Mouse (Mus musculus): ENCODE measurements around the gene Gm20388. TPM values are rescaled to one million over a fixed set of nuclear protein-coding genes. Genes with fewer than 3 reads are reported as not detected.

Gm20388 gene
- polyA plus RNA-seq, 1 experiment from 2014 or later, result not detected

GRCm38 (mm10) chr8:120164026-120164425, 253.4 kb downstream of the Gm20388 start:
- WGBS, result 89% methylated on average over 5 of the region's 5 CpGs
- no peak overlapping the region for H3K27ac ChIP-seq
- H3K4me2 ChIP-seq (replicated peaks), result no peak overlapping the region
- ATAC-seq (ENCODE audit: low FRiP score) (no peak), DNase-seq (ENCODE audit: low spot score) (no peak)
- no peaks in the 10 kb centered on the region for H3K27me3 ChIP-seq (ENCODE audit: control insufficient read depth, insufficient read depth, low read length)
- H3K4me3 ChIP-seq (replicated peaks; ENCODE audit: low read length), result no peak overlapping the region
- no peaks in the 10 kb centered on the region; the same call in 1 of the 2 replicates for H3K36me3 ChIP-seq (replicated peaks; ENCODE audit: control insufficient read depth, insufficient read depth)
- peaks cover 12% of the 10 kb centered on the region; the same call in 1 of the 2 replicates for H3K4me1 ChIP-seq (replicated peaks; ENCODE audit: control insufficient read depth, insufficient read depth, low read length)
- H3K9me3 ChIP-seq (ENCODE audit: control insufficient read depth, low read length), result no peaks in the 10 kb centered on the region
- no peak overlapping the region for H3K9ac ChIP-seq

GRCm38 (mm10) chr8:120167136-120167535, 256.5 kb downstream of the Gm20388 start:
- Histone ChIP-seq H3K9me3 (ENCODE audit: control insufficient read depth, low read length) (no peaks in the 10 kb centered on the region), H3K4me1 (replicated peaks; ENCODE audit: control insufficient read depth, insufficient read depth, low read length) (peaks cover 12% of the 10 kb centered on the region; the same call in 1 of the 2 replicates), H3K27ac (no peak overlapping the region), H3K36me3 (replicated peaks; ENCODE audit: control insufficient read depth, insufficient read depth) (no peaks in the 10 kb centered on the region), H3K27me3 (ENCODE audit: control insufficient read depth, insufficient read depth, low read length) (no peaks in the 10 kb centered on the region), H3K4me2 (replicated peaks) (no peak overlapping the region), H3K9ac (no peak overlapping the region), H3K4me3 (replicated peaks; ENCODE audit: low read length) (no peak overlapping the region)
- WGBS, result 89% methylated on average over 8 of the region's 8 CpGs
- ATAC-seq (ENCODE audit: low FRiP score), result no peak
- no peak for DNase-seq (ENCODE audit: low spot score)

DNA sequence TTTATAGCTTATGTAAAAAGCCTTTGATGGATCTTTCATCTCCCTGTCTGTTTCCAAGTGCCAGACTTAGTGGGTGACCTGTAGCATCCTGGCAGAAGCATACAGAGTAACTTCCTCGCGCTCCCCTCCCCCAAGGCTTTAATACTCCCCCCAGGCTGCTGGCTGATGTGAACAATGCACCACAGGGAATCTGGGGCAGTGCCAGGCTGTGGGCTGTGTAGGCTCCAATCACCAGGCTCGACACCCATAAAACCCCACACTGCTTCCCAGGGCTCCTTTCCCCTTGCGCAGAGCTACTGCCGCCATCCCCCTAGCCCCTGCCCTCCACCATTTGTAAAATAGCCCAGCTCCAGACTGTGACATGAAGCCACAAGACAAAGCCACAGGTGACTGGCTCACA, 257.2 kb downstream of the Gm20388 start:
- 22% methylated on average over 5 of the region's 5 CpGs for WGBS
- Histone ChIP-seq H3K9me3 (ENCODE audit: control insufficient read depth, low read length) (no peaks in the 10 kb centered on the region), H3K9ac (no peak overlapping the region), H3K4me3 (replicated peaks; ENCODE audit: low read length) (no peak overlapping the region), H3K27ac (no peak overlapping the region), H3K4me2 (replicated peaks) (no peak overlapping the region), H3K36me3 (replicated peaks; ENCODE audit: control insufficient read depth, insufficient read depth) (no peaks in the 10 kb centered on the region), H3K4me1 (replicated peaks; ENCODE audit: control insufficient read depth, insufficient read depth, low read length) (peaks cover 12% of the 10 kb centered on the region; the same call in 1 of the 2 replicates), H3K27me3 (ENCODE audit: control insufficient read depth, insufficient read depth, low read length) (no peaks in the 10 kb centered on the region)
- DNase-seq (ENCODE audit: low spot score) (no peak), ATAC-seq (ENCODE audit: low FRiP score) (peak; percentile 49; the same call in 1 of the 2 replicates)

DNA sequence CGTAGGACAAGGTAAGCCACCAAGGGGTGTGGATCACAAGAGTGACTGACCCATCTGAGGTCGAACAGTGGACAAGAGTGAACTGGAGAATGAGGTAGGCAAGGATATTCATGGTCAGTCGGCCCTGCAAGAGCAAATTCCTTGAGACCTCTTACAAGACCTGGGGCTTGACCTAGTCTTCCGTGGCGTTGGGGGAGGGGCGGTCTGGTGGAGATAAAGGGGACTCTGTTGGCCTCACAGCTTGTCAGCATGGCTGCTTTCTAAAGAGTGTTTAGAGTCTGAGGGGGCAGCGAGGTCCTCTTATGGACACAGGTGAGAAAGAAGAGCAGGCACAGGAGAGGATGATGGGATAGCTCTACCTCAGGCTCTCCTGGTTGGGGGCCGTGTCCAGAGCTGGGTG, 258.5 kb downstream of the Gm20388 start:
- Histone ChIP-seq H3K4me1 (replicated peaks; ENCODE audit: control insufficient read depth, insufficient read depth, low read length) (peaks cover 12% of the 10 kb centered on the region; the same call in 1 of the 2 replicates), H3K9me3 (ENCODE audit: control insufficient read depth, low read length) (no peaks in the 10 kb centered on the region), H3K27me3 (ENCODE audit: control insufficient read depth, insufficient read depth, low read length) (peaks cover under 1% of the 10 kb centered on the region; the same call in 1 of the 2 replicates), H3K27ac (no peak overlapping the region), H3K4me2 (replicated peaks) (no peak overlapping the region), H3K4me3 (replicated peaks; ENCODE audit: low read length) (no peak overlapping the region), H3K36me3 (replicated peaks; ENCODE audit: control insufficient read depth, insufficient read depth) (no peaks in the 10 kb centered on the region), H3K9ac (no peak overlapping the region)
- DNase-seq (ENCODE audit: low spot score), result no peak
- WGBS, result 42% methylated on average over 8 of the region's 8 CpGs
- no peak for ATAC-seq (ENCODE audit: low FRiP score)

GRCm38 (mm10) chr8:120173195-120173594, 262.6 kb downstream of the Gm20388 start:
- Histone ChIP-seq H3K9me3 (ENCODE audit: control insufficient read depth, low read length) (no peaks in the 10 kb centered on the region), H3K4me2 (replicated peaks) (no peak overlapping the region), H3K9ac (no peak overlapping the region), H3K4me3 (replicated peaks; ENCODE audit: low read length) (no peak overlapping the region), H3K36me3 (replicated peaks; ENCODE audit: control insufficient read depth, insufficient read depth) (no peaks in the 10 kb centered on the region), H3K27me3 (ENCODE audit: control insufficient read depth, insufficient read depth, low read length) (peaks cover 8% of the 10 kb centered on the region), H3K27ac (no peak overlapping the region), H3K4me1 (replicated peaks; ENCODE audit: control insufficient read depth, insufficient read depth, low read length) (peaks cover 25% of the 10 kb centered on the region)
- DNase-seq (ENCODE audit: low spot score), result no peak
- ATAC-seq (ENCODE audit: low FRiP score), result no peak
- WGBS, result 86% methylated on average over 1 of the region's 1 CpGs

DNA sequence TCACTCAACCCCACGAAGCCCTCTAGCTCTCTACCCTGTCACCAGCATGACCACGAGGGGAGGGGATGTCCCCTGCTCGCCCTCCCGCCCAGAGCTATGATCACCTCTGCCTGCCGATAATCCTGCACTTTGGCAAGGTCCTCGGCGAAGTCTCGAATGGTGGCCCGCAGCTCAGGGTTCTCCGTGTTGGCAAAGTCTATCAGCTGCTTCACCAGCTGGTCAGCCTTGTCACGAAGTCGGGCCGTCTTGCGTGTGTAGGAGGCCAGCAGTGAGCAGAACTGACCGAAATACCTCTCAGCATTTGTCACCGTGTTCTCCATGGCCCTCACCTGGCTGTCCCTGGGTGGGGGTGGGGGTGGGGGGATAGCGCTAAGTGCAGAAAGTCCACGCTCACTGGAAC, 264.0 kb downstream of the Gm20388 start:
- no peak overlapping the region for H3K27ac ChIP-seq
- no peak overlapping the region for H3K4me2 ChIP-seq (replicated peaks)
- DNase-seq (ENCODE audit: low spot score) (no peak), ATAC-seq (ENCODE audit: low FRiP score) (no peak)
- H3K36me3 ChIP-seq (replicated peaks; ENCODE audit: control insufficient read depth, insufficient read depth), result no peaks in the 10 kb centered on the region
- H3K9ac ChIP-seq, result no peak overlapping the region
- peaks cover 8% of the 10 kb centered on the region for H3K27me3 ChIP-seq (ENCODE audit: control insufficient read depth, insufficient read depth, low read length)
- peaks cover 31% of the 10 kb centered on the region for H3K4me1 ChIP-seq (replicated peaks; ENCODE audit: control insufficient read depth, insufficient read depth, low read length)
- 31% methylated on average over 17 of the region's 18 CpGs for WGBS
- no peaks in the 10 kb centered on the region for H3K9me3 ChIP-seq (ENCODE audit: control insufficient read depth, low read length)
- H3K4me3 ChIP-seq (replicated peaks; ENCODE audit: low read length), result no peak overlapping the region

GRCm38 (mm10) chr8:120176605-120177004, 266.0 kb downstream of the Gm20388 start:
- H3K4me1 ChIP-seq (replicated peaks; ENCODE audit: control insufficient read depth, insufficient read depth, low read length), result peaks cover 31% of the 10 kb centered on the region
- 13% methylated on average over 4 of the region's 4 CpGs for WGBS
- no peaks in the 10 kb centered on the region for H3K9me3 ChIP-seq (ENCODE audit: control insufficient read depth, low read length)
- peaks cover 8% of the 10 kb centered on the region for H3K27me3 ChIP-seq (ENCODE audit: control insufficient read depth, insufficient read depth, low read length)
- peak overlapping the region; percentile 37; the same call in 1 of the 2 replicates for H3K4me2 ChIP-seq (replicated peaks)
- no peak overlapping the region for H3K4me3 ChIP-seq (replicated peaks; ENCODE audit: low read length)
- ATAC-seq (ENCODE audit: low FRiP score) (no peak), DNase-seq (ENCODE audit: low spot score) (no peak)
- H3K9ac ChIP-seq, result peak overlapping the region; percentile 41
- H3K36me3 ChIP-seq (replicated peaks; ENCODE audit: control insufficient read depth, insufficient read depth), result no peaks in the 10 kb centered on the region
- H3K27ac ChIP-seq, result peak overlapping the region; percentile 84

- ATAC-seq (ENCODE audit: low FRiP score) (peak; percentile 82), DNase-seq (ENCODE audit: low spot score) (peak; percentile 82)
- H3K4me2 ChIP-seq (replicated peaks), result peak within 1 kb of the TSS; percentile 37
- no peaks in the 10 kb centered on the region for H3K9me3 ChIP-seq (ENCODE audit: control insufficient read depth, low read length)
- no peak within 1 kb of the TSS for H3K4me3 ChIP-seq (replicated peaks; ENCODE audit: low read length)
- H3K36me3 ChIP-seq (replicated peaks; ENCODE audit: control insufficient read depth, insufficient read depth), result no peaks in the 10 kb centered on the region
- peak within 1 kb of the TSS; percentile 41 for H3K9ac ChIP-seq
- peaks cover 8% of the 10 kb centered on the region for H3K27me3 ChIP-seq (ENCODE audit: control insufficient read depth, insufficient read depth, low read length)
- peaks cover 31% of the 10 kb centered on the region for H3K4me1 ChIP-seq (replicated peaks; ENCODE audit: control insufficient read depth, insufficient read depth, low read length)
- H3K27ac ChIP-seq, result peak within 1 kb of the TSS; percentile 84
- WGBS, result under 1% methylated on average over 22 of the region's 26 CpGs
Measured at GRCm38 (mm10) chr8:120177318-120178123, 266.9 kb downstream of the Gm20388 start, which contains the start of gene Fam92b. Gene Fam92b (minus strand): TSS chr8:120177466.

DNA sequence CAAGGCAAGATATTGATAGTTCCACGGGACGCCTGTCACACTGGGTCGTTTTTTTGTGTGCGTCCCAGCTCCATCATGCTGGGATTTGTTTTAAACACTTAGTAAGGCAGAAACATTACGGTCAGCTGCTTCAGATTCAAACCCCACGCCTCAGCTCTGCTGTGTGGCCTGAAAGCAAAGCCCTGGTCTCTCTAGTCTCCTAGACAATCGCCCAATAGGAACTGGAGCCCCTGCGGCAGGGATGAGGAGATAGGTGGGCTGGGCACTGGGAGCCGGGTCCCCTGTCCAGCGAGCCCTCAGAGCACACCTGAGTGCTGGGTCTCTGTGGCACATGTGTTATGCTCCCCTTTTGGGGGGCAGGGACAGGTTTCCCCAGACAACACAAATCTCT, 267.5 kb downstream of the Gm20388 start:
- H3K9ac ChIP-seq, result peak overlapping the region; percentile 30; the same call in 1 of the 2 replicates
- peak overlapping the region; percentile 37 for H3K4me2 ChIP-seq (replicated peaks)
- no peak overlapping the region for H3K4me3 ChIP-seq (replicated peaks; ENCODE audit: low read length)
- 0 out of 2 replicates have a peak overlapping the region, but pooled peaks have one; percentile 84 for H3K27ac ChIP-seq
- H3K36me3 ChIP-seq (replicated peaks; ENCODE audit: control insufficient read depth, insufficient read depth), result no peaks in the 10 kb centered on the region
- ATAC-seq (ENCODE audit: low FRiP score) (no peak), DNase-seq (ENCODE audit: low spot score) (no peak)
- H3K9me3 ChIP-seq (ENCODE audit: control insufficient read depth, low read length), result no peaks in the 10 kb centered on the region
- H3K4me1 ChIP-seq (replicated peaks; ENCODE audit: control insufficient read depth, insufficient read depth, low read length), result peaks cover 31% of the 10 kb centered on the region
- H3K27me3 ChIP-seq (ENCODE audit: control insufficient read depth, insufficient read depth, low read length), result peaks cover 8% of the 10 kb centered on the region
- 3% methylated on average over 10 of the region's 10 CpGs for WGBS
